Mouse (Mus musculus) mesoderm, embryonic 11.5 days (tissue): ENCODE measurements around the gene Ppp4r4.
"Not testable (repeated sequence)": the region's sequence is repeated elsewhere in the genome, so short reads cannot be mapped to it uniquely, and the experiment has no call there.

Experiments
- DNase-seq: peaks from one replicate; pipeline ENCODE4 v3.0.0-alpha.2; 2012; ENCODE audit warnings: low read depth, low spot score

Ppp4r4 gene

DNA sequence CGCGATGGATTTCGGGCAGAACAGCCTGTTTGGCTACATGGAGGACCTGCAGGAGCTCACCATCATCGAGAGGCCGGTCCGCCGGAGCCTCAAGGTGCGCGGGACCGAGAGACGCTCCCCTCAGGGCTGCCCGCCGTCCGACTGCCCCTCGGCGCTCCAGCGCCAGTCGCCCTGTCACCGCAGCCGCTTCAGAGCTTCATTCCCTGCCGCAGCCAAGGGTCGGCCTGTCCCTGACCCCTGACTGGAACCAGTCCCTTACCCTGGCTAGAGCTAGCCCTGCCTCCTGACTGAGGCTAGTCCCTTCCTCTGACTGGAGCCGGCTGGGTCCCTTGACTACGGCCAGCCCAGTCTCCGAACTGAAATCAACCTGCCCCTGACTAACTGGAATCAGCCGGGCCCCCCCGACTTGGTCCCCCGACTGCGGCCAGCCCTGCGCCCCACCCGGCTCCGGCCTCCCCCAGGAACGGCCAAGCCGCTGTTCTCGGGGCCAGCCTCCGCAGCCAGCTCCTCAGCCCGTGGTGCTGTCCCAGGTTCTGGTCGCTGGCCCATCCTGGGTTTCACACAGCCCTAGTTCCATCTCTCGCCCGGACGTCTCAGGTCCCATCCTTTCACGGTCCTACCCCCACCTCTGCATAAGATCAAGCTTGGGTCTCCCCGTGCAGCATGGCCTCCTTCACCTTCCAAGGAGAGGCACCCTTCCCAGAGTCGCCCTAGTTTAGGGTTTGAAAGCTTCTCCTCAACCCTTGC, 739 bp downstream of the Ppp4r4 start:
- peak; percentile 4 for DNase-seq

- DNase-seq: no peak
Observed at GRCm38 (mm10) chr12:103540429-103540828, 8.3 kb downstream of the Ppp4r4 start.

- no peak for DNase-seq
Observed at GRCm38 (mm10) chr12:103543351-103543750, 11.3 kb downstream of the Ppp4r4 start.

- DNase-seq: peak; percentile 72
Observed at GRCm38 (mm10) chr12:103544213-103544612, 12.1 kb downstream of the Ppp4r4 start.

DNA sequence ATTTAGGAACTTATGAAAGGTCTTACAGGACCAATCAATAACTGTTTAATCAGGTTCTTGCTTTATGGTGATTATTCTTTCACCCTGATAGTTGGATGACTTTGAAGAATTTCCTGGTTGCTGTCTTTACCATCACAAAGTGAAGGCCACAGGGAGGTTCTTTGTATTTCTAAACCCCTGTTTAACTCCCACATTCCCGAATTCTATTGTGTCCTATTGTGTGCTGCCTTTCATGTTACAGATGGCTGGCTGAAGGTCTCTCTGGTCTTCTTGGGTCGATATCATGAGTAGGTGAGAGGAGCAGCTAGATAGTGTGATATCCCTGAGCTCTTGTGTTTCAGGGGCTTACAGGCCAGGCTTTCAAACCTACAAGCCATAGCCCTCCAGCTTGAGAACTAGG, 15.4 kb downstream of the Ppp4r4 start:
- DNase-seq: no peak

- no peak for DNase-seq
Observed at GRCm38 (mm10) chr12:103548526-103548925, 16.4 kb downstream of the Ppp4r4 start.

- no peak for DNase-seq
Observed at GRCm38 (mm10) chr12:103550047-103550446, 18.0 kb downstream of the Ppp4r4 start.

GRCm38 (mm10) chr12:103551422-103551821, 19.3 kb downstream of the Ppp4r4 start:
- no peak for DNase-seq

DNA sequence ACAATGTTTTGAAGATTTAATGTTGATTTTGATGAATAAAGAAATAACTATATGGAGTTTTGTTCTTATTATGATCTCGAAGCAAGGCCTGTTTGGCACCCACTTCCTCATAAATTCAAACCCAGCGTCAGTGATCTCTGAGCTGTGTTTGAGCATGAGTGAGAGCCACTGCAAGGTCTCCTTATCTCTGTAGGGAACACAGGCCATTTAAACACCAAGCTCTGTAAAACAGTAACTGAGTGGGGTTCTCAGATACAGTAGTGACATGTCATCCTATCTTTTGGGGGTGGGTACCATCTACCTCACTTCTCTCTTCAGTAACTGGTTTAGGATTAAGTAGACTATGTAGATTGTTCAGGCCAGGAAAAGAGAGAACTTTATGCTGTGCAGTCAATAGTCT, 20.4 kb downstream of the Ppp4r4 start:
- DNase-seq: no peak

DNA sequence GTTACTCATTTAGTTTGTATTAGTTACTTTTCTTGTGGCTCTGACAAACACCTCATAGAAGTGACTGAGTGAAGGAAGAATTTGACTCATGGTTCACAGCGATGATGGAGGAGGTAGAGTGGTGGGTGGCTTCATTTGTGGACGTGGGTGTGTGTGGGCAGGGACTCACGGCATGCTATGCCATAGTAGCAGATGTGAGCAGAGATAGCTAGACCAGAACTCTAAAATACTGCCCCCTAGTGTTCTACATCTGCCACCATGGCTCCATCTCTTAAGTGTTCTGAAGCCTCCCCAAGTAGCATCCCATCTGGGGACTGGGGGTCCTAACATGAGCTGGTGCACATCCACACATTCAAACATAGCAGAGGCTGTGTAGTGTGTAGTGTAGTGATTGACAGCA, 21.4 kb downstream of the Ppp4r4 start:
- no peak for DNase-seq

DNA sequence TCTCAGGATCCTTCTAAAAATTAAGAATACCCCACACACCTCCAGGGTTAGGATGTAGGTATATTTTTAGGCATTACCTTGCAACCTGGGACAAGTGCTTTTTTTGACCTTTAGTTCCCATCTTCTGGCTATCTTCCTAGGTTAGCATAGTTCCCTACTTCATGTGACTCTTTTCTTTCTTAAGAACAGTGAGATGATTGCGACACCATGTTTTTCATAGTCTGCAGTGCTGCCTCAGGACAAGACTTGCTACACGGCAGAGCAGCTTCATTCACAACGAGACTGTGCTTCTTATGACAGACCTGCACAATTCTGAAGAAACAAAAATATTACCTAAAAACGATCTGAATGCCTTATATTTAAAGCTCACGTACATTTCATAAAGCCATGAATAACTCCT, 24.8 kb downstream of the Ppp4r4 start:
- DNase-seq: no peak

DNA sequence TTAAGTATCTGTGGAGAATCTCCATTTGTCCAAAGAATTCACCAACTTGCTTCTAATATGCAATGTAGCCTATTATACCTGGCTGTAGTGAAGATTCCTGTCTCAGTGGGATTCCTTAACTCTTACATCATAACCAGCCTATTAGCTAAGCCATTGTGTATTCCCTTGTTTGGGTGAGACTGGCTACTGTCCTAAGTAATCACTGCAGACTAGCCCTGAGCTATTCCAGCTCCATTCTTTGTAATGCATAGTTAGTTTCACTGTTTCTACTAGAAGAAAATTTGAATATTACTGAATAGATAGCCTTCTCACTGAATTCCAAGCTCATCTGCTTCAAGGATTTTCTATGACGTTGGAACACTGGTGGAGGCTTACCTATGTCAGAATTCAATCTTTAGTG, 32.6 kb downstream of the Ppp4r4 start:
- DNase-seq: no peak

- DNase-seq: no peak
Observed at GRCm38 (mm10) chr12:103565151-103565550, 33.1 kb downstream of the Ppp4r4 start.

GRCm38 (mm10) chr12:103567129-103567528, 35.0 kb downstream of the Ppp4r4 start:
- DNase-seq: no peak

GRCm38 (mm10) chr12:103569690-103570089, 37.6 kb downstream of the Ppp4r4 start:
- DNase-seq: no peak

DNA sequence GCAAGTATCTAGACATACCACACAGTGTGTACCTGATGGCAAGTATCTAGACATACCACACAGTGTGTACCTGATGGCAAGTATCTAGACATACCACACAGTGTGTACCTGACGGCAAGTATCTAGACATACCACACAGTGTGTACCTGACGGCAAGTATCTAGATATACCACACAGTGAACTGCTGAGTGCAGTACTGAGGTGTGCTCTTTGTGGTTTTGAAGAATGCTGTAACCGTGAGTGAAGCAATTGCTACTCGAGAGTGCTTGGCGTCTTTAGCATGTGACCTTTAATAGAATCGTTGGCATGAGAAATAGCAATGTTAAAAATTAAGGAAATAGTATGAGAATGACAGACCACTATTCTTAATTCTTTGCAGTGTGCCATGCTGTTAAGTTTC, 46.1 kb downstream of the Ppp4r4 start:
- DNase-seq: not testable (repeated sequence)

- DNase-seq: peak; percentile 12
Observed at GRCm38 (mm10) chr12:103583771-103584170, 51.7 kb downstream of the Ppp4r4 start.

- no peak for DNase-seq
Observed at GRCm38 (mm10) chr12:103598411-103598810, 66.3 kb downstream of the Ppp4r4 start.

DNA sequence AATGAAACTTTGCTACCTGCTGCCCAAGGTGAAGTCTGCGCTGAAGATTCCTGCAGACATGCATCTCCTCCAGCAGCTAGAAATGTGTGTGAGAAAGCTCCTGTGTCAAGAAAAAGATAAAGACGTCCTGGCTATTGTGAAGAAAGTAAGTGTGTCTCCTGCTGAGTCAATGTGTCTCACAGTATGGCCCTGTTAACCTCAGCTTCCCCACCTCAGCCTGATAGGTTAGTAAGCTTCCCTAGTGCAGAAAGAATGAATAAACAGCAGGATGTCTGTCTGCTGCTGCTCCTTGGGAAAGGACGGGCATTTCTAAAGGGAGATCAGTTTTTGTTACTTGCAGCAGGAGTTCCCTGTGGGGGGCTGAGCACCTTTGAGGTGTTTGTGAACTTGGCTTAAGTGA, 68.3 kb downstream of the Ppp4r4 start:
- DNase-seq: no peak

DNA sequence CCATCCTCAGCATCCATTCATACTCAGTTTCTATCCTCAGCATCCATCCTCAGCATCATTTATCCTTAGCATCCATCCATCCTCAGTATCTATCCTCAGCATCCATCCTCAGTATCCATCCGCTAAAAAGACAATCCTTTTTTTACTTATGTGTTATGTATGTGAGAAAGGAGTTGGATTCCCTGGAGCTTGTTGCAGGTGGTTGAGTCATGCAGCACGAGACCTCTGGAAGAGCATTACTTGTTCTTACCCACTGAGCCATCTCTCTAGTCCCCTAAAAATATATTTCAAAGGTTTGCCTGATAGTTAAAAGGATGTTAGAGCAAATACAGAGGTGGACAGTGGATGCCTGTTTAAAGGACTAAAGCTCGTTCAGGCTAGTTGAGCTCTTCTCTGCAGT, 69.8 kb downstream of the Ppp4r4 start:
- no peak for DNase-seq

GRCm38 (mm10) chr12:103615141-103615540, 83.1 kb downstream of the Ppp4r4 start:
- no peak for DNase-seq

DNA sequence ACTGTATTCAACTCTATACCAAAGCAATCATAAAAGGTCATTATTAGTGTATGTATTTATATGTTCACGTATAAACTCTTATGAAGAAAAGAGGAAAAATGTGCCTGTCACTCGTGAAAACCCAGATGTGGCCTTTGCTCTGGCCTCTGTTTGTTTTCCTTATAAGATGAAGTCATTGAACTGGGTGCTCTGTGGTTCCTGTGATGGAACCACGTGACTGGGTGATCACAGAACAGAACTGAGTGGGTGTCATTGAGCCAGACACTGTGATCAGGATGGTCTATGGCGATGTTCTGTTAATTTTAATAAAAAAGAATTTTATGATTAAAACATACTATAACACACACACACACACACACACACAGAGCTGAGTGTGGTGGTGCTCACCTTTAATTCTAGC, 83.7 kb downstream of the Ppp4r4 start:
- DNase-seq: no peak

DNA sequence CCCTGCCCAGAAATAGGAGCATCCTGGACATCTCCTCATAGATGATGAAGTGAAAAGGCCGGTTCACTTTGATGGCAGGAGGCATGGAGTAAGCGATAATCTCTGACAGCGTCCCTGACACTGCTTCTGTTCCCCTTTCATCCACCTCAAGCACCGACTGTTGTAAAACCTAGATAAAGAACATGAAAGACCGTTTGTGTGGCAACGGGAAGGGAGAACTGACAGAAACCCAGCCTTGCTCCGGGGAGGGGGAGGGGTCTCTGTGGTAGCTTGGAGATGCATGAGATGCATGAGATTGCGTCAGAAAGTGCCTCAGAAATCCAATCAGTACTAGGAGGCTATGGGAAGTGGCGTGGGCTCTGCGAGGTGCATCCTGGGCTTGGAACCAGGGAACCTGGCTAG, 84.8 kb downstream of the Ppp4r4 start:
- DNase-seq: no peak

DNA sequence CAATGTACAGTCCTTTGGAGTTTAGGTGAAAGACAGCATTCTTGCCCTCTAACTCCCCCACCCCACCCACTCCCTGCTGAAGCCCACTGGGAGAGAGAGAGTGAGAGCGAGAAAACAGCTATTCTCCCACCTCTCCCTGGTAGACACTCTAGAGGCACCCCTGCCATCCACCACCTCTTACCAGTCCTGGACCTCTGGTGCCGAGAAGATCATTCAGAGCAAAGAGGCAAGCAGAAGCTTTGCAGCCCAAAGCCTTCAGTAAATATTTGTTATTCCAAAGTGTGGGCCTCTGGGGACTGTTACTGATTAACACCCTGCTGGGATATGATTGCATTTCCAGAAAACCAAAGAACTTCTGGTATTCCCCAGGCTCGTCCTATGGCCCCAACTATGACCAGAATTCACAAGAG, 99.1 kb downstream of the Ppp4r4 start, which contains the start of gene Serpina10:
Gene Serpina10, minus strand, starts transcription at position 242 of the 410 bp plus-strand sequence.
- DNase-seq: no peak
